Mouse (Mus musculus) heart, postnatal 14 days (tissue): ENCODE results near the gene Rnf135. TPM values are rescaled to one million over a fixed set of nuclear protein-coding genes. Genes with fewer than 3 reads are reported as not detected.
"Not testable (repeated sequence)": the region's sequence is repeated elsewhere in the genome, so short reads cannot be mapped to it uniquely, and the experiment has no call there.

Source experiments
- DNase-seq, 2 experiments: peaks; one replicate each; pipeline ENCODE4 v3.0.0; 2021 to 2022
- intact Hi-C: fragments of 180-260 bp; cut with DNase I; formaldehyde crosslinking; loops from one replicate; pipeline ENCODE4 v1.15.1; 2025
- total RNA-seq, 2 experiments: library from RNA; stranded (reverse); gene quantifications; 2 replicates each; pipeline ENCODE4 v1.2.3; 2021

Gene Rnf135
- total RNA-seq, 2 experiments from 2014 or later, result 7.1 to 7.4 TPM

DNA sequence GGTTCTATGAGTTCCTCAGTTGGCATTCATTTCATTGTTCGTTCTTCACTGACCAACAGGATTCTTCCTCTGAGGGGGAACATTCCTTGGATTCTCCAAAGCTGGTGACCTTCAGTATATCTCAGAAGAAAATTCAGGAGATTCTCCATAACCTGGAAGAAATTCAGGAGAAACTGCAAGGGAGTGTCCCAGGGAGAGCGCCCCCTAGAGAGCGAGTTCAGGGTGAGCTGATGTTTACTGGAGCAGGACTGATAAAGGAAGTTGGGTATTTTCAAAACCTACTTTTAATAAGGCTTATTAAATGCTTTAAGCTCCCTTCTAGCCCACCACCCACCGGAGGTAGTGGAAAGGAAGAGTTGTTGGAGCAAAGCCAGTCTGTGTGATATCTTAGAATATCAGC, 10.2 kb downstream of the Rnf135 start:
- DNase-seq, result no peak
- intact Hi-C loops, result no loop called here

DNA sequence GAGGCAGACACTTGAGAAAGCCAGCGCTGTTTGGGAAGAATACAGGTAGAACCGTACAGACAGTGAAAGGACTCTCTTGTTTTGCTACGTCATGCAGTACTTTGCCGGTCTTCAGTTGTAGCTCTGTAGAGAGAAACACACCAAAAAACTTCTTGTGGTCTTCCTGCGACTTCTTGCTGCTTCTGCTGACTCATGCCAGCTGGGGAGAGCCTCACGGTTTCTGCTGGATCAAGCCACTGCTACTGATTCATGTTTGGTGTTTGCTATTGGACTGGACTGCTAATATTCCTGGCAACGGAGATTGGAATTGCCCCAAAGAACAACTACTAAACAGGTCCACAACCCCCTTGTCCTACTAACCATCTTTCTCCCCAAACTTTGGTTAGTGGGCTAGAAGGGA, 12.7 kb downstream of the Rnf135 start:
- intact Hi-C loops, result no loop called here
- no peak for DNase-seq

DNA sequence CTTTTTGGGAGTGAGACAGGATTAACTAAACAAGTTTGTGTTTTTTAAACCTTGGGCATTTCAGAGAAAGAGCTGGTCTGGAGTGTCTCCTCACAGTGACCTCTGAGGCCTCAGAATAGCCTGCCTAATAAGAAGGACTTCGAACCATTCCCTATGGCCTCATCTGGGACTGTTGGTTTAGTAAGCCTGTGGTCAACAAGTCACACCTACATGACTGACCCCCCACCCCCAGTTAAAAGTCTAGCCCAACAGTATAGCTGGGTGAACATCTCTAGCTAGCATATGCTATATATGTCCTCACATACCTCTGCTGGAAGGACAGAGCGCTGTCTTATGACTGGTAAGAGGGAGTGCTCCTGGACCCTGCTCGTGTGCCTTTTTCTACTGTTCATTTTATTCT, 15.7 kb downstream of the Rnf135 start:
- DNase-seq, result no peak
- intact Hi-C loops, result no loop called here

DNA sequence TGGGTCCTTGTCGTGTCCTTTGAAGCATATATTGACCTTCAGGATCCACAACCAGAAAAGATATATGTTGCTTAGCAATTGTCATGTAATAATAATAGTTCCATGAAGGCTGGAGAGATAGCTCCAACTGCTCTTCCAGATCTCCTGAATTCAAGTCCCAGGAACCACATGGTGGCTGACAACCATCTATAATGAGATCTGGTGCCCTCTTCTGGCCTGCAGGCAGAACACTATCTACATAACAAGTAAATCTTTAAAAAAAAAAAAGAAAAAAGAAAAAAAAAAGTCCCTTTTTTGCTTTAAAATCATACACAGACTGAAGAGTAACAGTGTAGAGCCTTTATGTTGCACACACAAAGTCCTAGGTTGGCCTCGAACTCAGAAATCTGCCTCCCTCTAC, 16.1 kb downstream of the Rnf135 start:
- DNase-seq, result no peak
- intact Hi-C loops, result no loop called here

DNA sequence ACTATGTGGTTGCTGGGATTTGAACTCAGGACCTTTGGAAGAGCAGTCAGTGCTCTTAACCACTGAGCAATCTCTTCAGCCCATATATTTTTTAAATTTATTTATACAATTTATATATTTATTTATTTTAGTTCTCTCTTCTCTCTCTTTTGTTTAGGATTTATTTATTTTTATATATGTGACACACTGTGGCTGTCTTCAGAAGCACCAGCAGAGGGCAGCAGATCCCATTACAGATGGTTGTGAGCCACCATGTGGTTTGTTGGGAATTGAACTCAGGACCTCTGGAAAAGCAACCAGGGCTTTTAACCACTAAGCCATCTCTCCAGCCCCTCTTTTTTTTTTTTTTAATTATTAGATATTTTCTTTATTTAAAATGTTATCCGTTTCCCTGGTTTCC, 16.7 kb downstream of the Rnf135 start:
- intact Hi-C loops, result no loop called here
- no peak for DNase-seq

DNA sequence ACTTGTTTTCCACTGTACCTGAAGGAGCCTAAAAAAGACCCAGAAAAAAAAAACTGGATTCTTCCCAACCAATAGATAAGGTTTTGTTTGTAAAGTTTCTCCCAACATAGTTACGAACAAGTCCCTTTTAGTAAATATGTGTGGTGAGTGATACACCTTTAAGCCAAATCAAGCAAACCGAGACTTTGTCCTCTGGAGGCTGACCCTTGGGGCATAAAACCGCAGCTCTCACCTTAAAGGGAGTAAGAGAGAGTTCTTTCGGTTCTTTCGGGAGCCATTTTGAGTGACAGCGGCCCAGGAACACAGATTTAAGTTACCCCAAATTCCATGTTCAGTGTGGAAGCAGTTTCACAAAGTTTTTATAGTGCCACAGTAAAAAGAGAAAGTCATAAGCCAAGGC, 18.6 kb downstream of the Rnf135 start:
- DNase-seq, result no peak
- intact Hi-C loops, result no loop called here

DNA sequence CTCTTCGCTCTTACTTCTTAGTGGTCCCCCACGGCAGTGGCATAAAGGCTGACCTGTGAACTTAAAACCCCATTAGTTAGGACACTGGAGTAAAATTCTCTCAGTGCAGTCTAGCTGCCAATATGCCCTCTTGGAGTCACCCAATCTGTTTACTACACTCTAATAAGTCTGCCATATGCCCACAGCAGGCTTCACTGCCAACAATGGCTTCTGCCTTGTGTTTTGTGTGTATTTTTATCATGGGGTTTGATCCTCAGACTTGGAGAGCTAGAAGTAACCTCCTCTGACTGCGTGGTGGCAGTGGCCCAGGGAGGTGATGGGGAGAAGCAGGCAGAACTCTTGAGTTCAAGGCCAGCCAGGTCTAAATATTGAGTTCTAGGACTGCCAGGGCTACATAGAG, 20.4 kb downstream of the Rnf135 start:
- no peak for DNase-seq
- intact Hi-C loops, result no loop called here

DNA sequence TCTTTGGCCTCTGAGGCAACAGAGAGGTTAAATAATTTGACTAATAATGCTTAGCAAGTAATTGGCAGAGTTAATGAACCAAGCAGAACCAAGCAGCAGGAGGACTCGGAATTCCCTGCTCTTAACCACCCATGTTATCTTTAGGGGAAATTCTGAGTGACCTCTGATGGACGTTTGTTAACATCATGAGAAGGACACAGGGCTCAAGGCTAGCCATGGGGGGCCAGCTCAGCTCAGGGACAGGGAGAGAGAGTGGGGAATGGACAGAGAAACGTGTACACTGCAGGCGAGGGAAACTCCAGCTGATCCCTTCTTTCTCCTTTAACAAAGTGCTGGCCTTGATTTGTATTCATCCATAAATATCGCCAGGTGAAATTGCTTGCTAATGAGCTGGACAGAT, 21.3 kb downstream of the Rnf135 start:
- no peak for DNase-seq
- intact Hi-C loops, result no loop called here

DNA sequence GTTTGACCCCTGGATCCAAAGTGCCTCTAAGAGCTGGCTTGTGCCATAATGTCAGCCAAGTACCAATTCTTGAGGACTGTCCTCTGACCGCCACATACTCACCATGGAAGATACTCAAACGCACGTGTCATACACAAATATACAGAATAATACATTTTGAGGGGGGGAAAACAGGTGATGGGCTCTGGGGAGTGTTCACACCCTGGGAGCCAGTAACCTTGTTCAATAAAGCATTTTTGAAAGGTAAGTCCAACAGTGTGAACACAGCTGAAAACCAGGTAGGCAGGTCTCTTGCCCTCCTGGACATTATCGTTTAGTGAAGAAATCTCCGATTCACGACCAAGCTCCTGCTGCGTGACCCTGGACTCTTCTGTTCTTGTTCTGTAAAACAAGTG, 24.8 kb downstream of the Rnf135 start:
- no peak for DNase-seq
- intact Hi-C loops, result no loop called here

DNA sequence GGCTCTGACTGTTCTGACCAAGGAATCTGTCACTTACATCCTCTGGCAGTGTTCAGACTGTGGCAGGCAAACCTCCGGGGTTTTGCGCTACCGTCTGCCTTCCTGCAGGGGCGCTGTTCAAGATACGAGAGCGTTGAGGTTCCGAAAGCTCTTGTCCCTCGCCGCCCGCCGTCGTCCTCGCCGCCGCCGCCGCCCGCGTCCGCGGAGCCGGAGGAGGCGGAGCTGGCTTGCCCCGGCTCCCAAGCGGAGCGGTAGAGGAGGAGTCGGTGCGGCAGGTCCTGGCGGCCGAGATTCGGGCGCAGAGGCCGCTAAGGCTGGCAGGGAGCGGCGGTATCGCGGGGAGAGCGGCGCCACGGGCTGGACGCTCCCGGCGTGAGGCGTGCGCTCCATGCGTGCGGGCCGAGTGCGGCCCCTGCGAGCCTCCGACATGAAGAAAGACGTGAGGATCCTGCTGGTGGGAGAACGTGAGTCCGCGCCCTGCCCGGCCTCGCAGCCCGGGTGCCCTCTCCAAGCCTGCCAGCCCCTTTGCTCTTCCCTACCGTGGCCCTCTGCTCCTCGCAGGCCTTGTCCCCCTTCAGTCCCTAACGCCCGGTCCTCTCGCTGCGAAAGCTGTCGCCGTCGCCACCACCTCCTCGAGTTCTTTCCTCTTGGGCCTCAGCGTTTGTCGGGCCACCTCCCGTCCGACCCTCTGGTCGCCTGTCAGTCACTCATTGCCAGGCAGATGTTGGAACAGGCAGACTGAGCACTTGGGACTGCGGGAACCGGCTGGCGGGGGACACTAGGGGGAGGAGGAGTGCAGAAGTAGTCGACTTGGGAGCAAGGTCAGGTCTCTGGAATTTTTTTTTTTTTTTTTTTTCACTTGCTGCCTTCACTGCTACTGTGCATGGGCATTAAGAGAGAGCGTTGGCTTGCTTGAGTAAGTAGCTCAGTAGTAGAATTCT, 25.5 kb downstream of the Rnf135 start, which contains the start of gene Rhot1:
Rhot1 (plus strand) TSS at position 160 of the 941 bp plus-strand sequence.
- intact Hi-C loops, result no loop called here
- DNase-seq, result peak; percentile 97 to 98

DNA sequence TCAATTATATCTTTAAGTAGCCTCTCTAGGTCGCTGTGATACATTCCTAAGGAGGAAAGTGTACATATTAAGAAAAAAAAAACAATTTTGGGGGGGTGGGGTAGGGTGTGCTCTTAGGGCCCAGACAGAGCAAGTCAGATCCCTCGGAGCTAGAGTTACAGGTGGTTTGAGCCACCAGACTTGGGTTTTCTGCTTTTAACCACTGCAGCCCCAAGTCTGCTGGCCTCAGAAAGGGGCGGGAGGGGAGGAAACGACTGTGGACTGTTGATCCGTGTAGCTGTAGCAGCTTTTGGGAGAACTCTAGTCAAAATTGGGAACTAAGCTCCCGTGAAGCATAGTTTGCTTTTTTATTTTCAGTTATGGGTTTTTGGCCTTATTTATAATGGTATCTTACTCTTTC, 26.7 kb downstream of the Rnf135 start:
- DNase-seq, result no peak
- intact Hi-C loops, result no loop called here

DNA sequence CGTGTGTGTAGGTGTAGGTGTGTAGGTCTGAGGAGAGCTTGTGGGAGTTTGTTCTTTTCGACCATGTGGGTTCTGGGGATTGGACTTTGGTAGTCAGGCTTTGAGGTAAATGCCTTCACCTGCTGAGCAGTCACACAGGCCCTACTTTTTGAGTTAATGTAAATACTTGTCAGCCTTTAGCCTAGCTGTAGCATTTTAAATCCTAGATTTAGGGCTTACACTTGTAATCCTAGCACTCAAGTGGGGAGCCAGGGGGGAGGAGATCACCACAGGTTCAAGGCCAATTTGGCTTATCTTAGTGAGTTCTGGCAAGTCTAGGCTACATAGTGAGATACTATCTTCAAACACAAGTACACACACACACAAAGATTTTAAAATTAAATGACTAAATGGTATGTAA, 28.6 kb downstream of the Rnf135 start:
- no peak for DNase-seq
- intact Hi-C loops, result no loop called here

DNA sequence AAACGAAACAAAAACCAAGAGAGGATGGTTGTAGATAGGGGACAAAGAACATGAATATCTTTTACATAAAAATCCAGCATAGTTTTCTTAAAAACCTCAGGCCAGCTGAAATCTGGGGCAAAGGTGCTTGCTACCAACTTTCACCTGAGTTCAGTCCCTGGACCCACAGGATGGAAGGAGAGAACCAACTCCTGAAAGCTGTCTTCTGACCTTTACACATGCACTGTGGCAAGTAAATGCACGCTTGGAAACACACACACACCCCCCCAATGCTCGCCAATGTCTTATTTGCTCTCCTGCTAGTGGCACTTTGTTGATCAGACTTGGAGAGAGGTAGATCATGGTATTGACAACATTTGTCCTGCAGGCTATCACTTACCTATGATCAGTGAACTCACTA, 31.6 kb downstream of the Rnf135 start:
- intact Hi-C loops, result no loop called here
- no peak for DNase-seq

DNA sequence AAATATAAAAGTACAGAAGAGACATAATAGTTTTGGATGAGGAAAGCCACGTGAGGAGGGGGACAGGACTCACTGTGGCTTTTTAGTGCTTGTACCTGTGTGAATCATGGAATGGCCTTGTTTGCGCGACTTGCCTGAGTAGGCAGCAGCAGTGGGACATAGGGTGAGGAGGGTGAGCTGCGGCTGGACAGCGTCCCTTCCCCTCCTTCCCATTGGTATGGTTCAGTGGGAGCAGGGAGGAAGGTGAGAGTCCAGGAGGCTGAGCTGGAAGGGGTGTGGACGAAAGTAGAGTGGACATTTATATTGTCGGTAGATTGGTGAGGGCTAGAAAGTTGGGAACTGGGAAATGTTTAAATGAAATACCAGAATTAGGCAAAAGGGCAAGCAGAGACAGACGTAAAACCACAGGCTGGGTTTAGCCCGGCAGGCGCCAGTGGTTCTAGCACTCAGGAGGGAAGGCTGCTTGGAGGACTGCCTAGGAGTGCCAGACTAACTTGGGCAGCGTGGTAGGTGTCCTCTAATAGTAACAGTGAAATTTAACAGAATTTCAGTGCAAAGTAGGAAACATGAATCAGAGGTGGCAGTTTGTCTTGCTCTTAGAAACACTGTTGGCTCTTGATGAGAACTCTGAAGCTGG, 35.1 kb downstream of the Rnf135 start:
- no peak for DNase-seq
- intact Hi-C loops, result no loop called here

DNA sequence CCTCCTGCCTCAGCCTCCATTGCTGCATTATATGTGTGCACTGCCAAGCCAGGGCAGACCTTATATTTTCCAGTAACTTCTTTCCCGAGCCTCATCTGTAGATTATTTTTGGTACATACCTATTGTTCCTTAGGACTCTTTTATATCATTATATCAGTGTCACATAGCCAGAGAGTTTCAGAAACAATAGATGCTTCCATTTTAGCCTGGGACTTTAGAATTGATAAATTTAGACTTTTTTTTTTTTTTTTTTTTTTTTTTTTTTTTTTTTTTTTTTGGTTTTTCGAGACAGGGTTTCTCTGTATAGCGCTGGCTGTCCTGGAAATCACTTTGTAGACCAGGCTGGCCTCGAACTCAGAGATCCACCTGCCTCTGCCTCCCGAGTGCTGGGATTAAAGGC, 46.4 kb downstream of the Rnf135 start:
- intact Hi-C loops, DNase-seq: not testable (repeated sequence)

DNA sequence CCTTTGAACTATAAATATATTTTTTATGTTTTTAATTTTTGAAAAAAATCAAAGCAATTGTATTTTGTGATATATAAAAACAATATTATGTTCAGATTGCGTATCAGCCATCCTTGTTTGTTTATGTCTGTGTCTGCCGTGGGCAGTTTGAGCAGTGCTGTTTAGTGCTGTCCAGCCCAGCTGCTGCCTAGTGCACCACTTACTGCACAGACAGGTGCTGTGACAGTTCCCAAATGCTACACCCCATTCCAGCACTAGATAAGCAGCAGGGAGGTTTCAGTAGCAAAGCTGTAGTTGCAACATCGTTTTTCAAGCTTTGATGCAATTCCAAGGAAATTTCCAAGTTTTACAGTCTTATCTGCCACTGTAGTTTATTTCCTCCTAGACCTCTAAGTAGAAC, 53.6 kb downstream of the Rnf135 start:
- DNase-seq, result no peak
- intact Hi-C loops, result no loop called here

DNA sequence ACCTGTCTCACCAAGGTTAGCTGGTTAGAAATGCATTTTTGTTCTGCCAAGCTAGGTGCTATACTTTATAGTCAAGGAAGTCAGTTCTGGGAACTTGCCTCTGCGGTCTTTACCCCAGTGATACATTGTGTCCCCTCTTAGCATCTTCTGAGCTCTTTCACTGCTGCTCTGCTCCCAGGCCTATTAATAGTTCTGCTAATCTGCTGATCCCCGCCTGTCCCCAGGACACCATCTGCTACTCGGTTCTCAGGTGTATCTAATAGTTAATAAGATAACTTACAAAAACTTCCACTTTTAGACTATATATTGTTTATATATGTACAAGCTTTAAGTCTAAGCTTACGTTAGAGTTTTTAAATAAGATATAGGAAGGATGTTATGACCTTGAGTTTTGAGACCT, 54.7 kb downstream of the Rnf135 start:
- intact Hi-C loops, result no loop called here
- no peak for DNase-seq

DNA sequence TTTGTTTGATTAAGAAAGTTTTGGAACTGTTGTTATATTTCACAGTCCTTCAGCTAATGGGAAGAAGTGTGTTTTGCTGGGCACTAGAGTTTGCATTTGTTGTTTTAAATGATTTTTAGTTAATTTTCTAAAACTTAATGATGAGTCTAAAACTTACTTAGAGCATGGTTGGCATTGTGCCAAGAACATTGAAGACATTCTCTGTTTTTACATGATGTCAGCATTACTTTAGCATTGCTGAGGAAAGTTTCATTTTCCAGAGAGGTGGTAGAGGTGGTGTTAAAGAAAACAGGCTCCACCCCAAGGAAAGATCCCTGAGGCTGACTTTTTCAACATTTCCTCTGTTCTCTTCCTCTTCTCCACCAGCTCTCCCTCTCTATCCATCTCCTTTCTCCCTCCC, 63.4 kb downstream of the Rnf135 start:
- intact Hi-C loops, result no loop called here

DNA sequence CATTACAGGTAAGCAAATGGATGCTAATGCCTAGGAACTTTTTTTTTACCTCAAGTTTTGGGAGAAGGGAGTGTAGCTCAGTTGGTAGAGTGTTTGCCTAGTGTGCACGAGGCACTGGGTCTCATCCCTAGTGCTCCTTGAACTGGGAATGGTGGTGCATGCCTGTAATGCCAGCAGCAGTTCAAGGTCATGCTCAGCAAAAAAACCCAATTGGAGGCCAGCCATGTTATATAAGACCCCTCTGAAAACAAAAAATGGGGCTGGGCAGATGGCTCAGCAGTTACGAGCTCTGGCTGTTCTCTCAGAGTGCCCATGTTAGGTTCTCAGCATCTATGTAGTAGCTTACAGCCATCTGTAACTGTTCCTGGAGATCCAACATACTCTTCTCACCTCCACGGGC, 64.9 kb downstream of the Rnf135 start:
- intact Hi-C loops, result no loop called here
- no peak for DNase-seq

More for the DNA sequence above, 63.4 kb downstream of the Rnf135 start:
- no peak for DNase-seq
